Mouse (Mus musculus) urinary bladder, postnatal 10 days (tissue): ENCODE measurements around the gene Ifngr1.
"Not testable (repeated sequence)": the region's sequence is repeated elsewhere in the genome, so short reads cannot be mapped to it uniquely, and the experiment has no call there.

Experiments used
- DNase-seq: peaks from one replicate; pipeline ENCODE4 v3.0.0; 2022; ENCODE audit warnings: low spot score

Gene Ifngr1

GRCm38 (mm10) chr10:19589626-19590025 lies 2.1 kb upstream of the Ifngr1 start:
- no peak for DNase-seq

- no peak for DNase-seq
Observed at GRCm38 (mm10) chr10:19591286-19591640, 486 bp upstream of the Ifngr1 start.

- DNase-seq = no peak
Observed at GRCm38 (mm10) chr10:19592556-19592955, 807 bp downstream of the Ifngr1 start.

GRCm38 (mm10) chr10:19593296-19593695 lies 1.5 kb downstream of the Ifngr1 start:
- DNase-seq = no peak

- no peak for DNase-seq
Observed at GRCm38 (mm10) chr10:19594201-19594905, 2.6 kb downstream of the Ifngr1 start.

GRCm38 (mm10) chr10:19596866-19597265 lies 5.1 kb downstream of the Ifngr1 start:
- no peak for DNase-seq

GRCm38 (mm10) chr10:19598091-19598490 lies 6.3 kb downstream of the Ifngr1 start:
- DNase-seq = no peak

GRCm38 (mm10) chr10:19599331-19600092 lies 7.8 kb downstream of the Ifngr1 start:
- DNase-seq = no peak

- no peak for DNase-seq
Observed at GRCm38 (mm10) chr10:19600093-19600420, 8.3 kb downstream of the Ifngr1 start.

GRCm38 (mm10) chr10:19601502-19601901 lies 9.8 kb downstream of the Ifngr1 start:
- not testable (repeated sequence) for DNase-seq

- no peak for DNase-seq
Observed at GRCm38 (mm10) chr10:19603231-19603630, 11.5 kb downstream of the Ifngr1 start.

GRCm38 (mm10) chr10:19609125-19609524 lies 17.4 kb downstream of the Ifngr1 start:
- DNase-seq = no peak

- no peak for DNase-seq
Observed at GRCm38 (mm10) chr10:19611616-19612015, 19.9 kb downstream of the Ifngr1 start.

- DNase-seq = no peak
Observed at GRCm38 (mm10) chr10:19613111-19613753, 21.5 kb downstream of the Ifngr1 start.

GRCm38 (mm10) chr10:19619736-19620135 lies 28.0 kb downstream of the Ifngr1 start:
- no peak for DNase-seq

GRCm38 (mm10) chr10:19621408-19622048 lies 29.8 kb downstream of the Ifngr1 start, which contains the start of gene Il22ra2:
Gene Il22ra2 (plus strand): TSS chr10:19621998.
- DNase-seq = no peak

- DNase-seq = no peak
Observed at GRCm38 (mm10) chr10:19624617-19625016, 32.9 kb downstream of the Ifngr1 start.

GRCm38 (mm10) chr10:19627342-19627741 lies 35.6 kb downstream of the Ifngr1 start:
- DNase-seq = no peak

- DNase-seq = no peak
Observed at GRCm38 (mm10) chr10:19627748-19628147, 36.0 kb downstream of the Ifngr1 start.

GRCm38 (mm10) chr10:19631616-19632195 lies 40.0 kb downstream of the Ifngr1 start:
- DNase-seq = no peak

- DNase-seq = no peak
Observed at GRCm38 (mm10) chr10:19638851-19639250, 47.1 kb downstream of the Ifngr1 start.

- no peak for DNase-seq
Observed at GRCm38 (mm10) chr10:19639630-19640029, 47.9 kb downstream of the Ifngr1 start.
